ENCODE assay signal across 8 mouse cellular contexts in genomic region chr3:146684811-146685675, GRCm38 (mm10). TPM values are rescaled to one million over a fixed set of nuclear protein-coding genes. Genes with fewer than 3 reads are reported as not detected.
DNase-seq lines count a peak whose midpoint lies in the region; ATAC-seq lines count a peak whose summit lies in the region.

TSS of gene Samd13 (minus strand) at chr3:146685592.

- no peaks in the 10 kb centered on the region for H3K9me3 ChIP-seq in heart, embryonic 12.5 days (replicated peaks)
- no peaks in the 10 kb centered on the region for H3K9me3 ChIP-seq in kidney, embryonic 14.5 days (ENCODE audit: control insufficient read depth, low read length)
- H3K9me3 ChIP-seq in liver, embryonic 15.5 days (replicated peaks), result no peaks in the 10 kb centered on the region
- no peaks in the 10 kb centered on the region for H3K9me3 ChIP-seq in neural tube, embryonic 11.5 days (ENCODE audit: control insufficient read depth, low read length)

- H3K27ac ChIP-seq in heart, embryonic 12.5 days (ENCODE audit: poor library complexity, severe bottlenecking), result peak within 1 kb of the TSS; percentile 26; the same call in 1 of the 2 replicates
- no peak within 1 kb of the TSS for H3K27ac ChIP-seq in kidney, embryonic 14.5 days (ENCODE audit: low read depth, low read length)
- H3K27ac ChIP-seq in liver, embryonic 15.5 days (replicated peaks), result no peak within 1 kb of the TSS
- no peak within 1 kb of the TSS for H3K27ac ChIP-seq in neural tube, embryonic 11.5 days (ENCODE audit: low read depth, low read length)

- H3K4me3 ChIP-seq in heart, embryonic 12.5 days, result peak within 1 kb of the TSS; percentile 61
- peak within 1 kb of the TSS; percentile 59 for H3K4me3 ChIP-seq in kidney, embryonic 14.5 days (ENCODE audit: low read length)
- peak within 1 kb of the TSS; percentile 53 for H3K4me3 ChIP-seq in liver, embryonic 15.5 days (replicated peaks)
- peak within 1 kb of the TSS; percentile 54 for H3K4me3 ChIP-seq in neural tube, embryonic 11.5 days (ENCODE audit: low read depth, low read length)

- H3K4me1 ChIP-seq in heart, embryonic 12.5 days (replicated peaks), result peaks cover 54% of the 10 kb centered on the region
- H3K4me1 ChIP-seq in kidney, embryonic 14.5 days (ENCODE audit: control insufficient read depth, insufficient read depth, low read length), result no peaks in the 10 kb centered on the region
- H3K4me1 ChIP-seq in liver, embryonic 15.5 days (replicated peaks), result peaks cover 29% of the 10 kb centered on the region
- no peaks in the 10 kb centered on the region for H3K4me1 ChIP-seq in neural tube, embryonic 11.5 days (ENCODE audit: control insufficient read depth, insufficient read depth, low read length)

- 2% methylated on average over 50 of the region's 50 CpGs for WGBS in heart, embryonic 12.5 days
- 2% methylated on average over 50 of the region's 50 CpGs for WGBS in kidney, embryonic 14.5 days
- WGBS in liver, embryonic 15.5 days (ENCODE audit: insufficient replicate concordance), result 4% methylated on average over 50 of the region's 50 CpGs
- WGBS in neural tube, embryonic 11.5 days, result 4% methylated on average over 50 of the region's 50 CpGs

- DNase-seq in cerebellum, postnatal 14 days, result peak; percentile 73 to 77
- DNase-seq in cerebellum, adult 11 months, result no peak
- DNase-seq in neural tube, embryonic 11.5 days (ENCODE audit: low spot score), result peak; percentile 85
- DNase-seq in testis, postnatal 14 days (ENCODE audit: low spot score), result peak; percentile 75

- peak within 1 kb of the TSS; percentile 96 for H3K4me2 ChIP-seq in heart, embryonic 12.5 days
- H3K4me2 ChIP-seq in kidney, embryonic 14.5 days (replicated peaks; ENCODE audit: low read depth, low read length), result peak within 1 kb of the TSS; percentile 82
- H3K4me2 ChIP-seq in liver, embryonic 15.5 days, result peak within 1 kb of the TSS; percentile 78
- H3K4me2 ChIP-seq in neural tube, embryonic 11.5 days (ENCODE audit: low read depth), result peak within 1 kb of the TSS; percentile 87

- no peaks in the 10 kb centered on the region for H3K27me3 ChIP-seq in heart, embryonic 12.5 days (replicated peaks)
- H3K27me3 ChIP-seq in kidney, embryonic 14.5 days (ENCODE audit: control insufficient read depth, insufficient read depth, low read length), result no peaks in the 10 kb centered on the region
- H3K27me3 ChIP-seq in liver, embryonic 15.5 days, result peaks cover 26% of the 10 kb centered on the region
- 0 out of 2 replicates have a peak, but pooled peaks cover 2% of the 10 kb centered on the region for H3K27me3 ChIP-seq in neural tube, embryonic 11.5 days (ENCODE audit: control insufficient read depth, insufficient read depth, low read length)

- H3K36me3 ChIP-seq in heart, embryonic 12.5 days, result no peaks in the 10 kb centered on the region
- no peaks in the 10 kb centered on the region for H3K36me3 ChIP-seq in kidney, embryonic 14.5 days (ENCODE audit: control insufficient read depth, insufficient read depth, low read length)
- no peaks in the 10 kb centered on the region for H3K36me3 ChIP-seq in liver, embryonic 15.5 days (replicated peaks)
- H3K36me3 ChIP-seq in neural tube, embryonic 11.5 days (ENCODE audit: control insufficient read depth, insufficient read depth, low read length), result no peaks in the 10 kb centered on the region

- 0 out of 2 replicates have a peak, but pooled peaks have one; percentile 25 for ATAC-seq in erythroblast, adult 5-6 weeks (replicated peaks; ENCODE audit: low FRiP score, poor library complexity, severe bottlenecking)
- peak; percentile 77 for ATAC-seq in heart, embryonic 12.5 days (ENCODE audit: insufficient number of reproducible peaks, low FRiP score)
- peak; percentile 94 for ATAC-seq in kidney, embryonic 14.5 days (ENCODE audit: low FRiP score, low TSS enrichment)
- peak; percentile 34; the same call in 1 of the 2 replicates for ATAC-seq in liver, embryonic 15.5 days (ENCODE audit: insufficient read depth)
- ATAC-seq in neural tube, embryonic 11.5 days (ENCODE audit: insufficient read depth, low FRiP score, low TSS enrichment), result peak; percentile 96

- H3K9ac ChIP-seq in heart, embryonic 12.5 days, result peak within 1 kb of the TSS; percentile 80
- H3K9ac ChIP-seq in kidney, embryonic 14.5 days (ENCODE audit: low read depth, low read length), result peak within 1 kb of the TSS; percentile 63
- peak within 1 kb of the TSS; percentile 33; the same call in 1 of the 2 replicates for H3K9ac ChIP-seq in liver, embryonic 15.5 days
- peak within 1 kb of the TSS; percentile 58 for H3K9ac ChIP-seq in neural tube, embryonic 11.5 days (ENCODE audit: low read length)

RNA-seq across cellular contexts. Expression of gene Samd13, which starts in this region (rescaled TPM):
- total RNA-seq in erythroblast, adult 5-6 weeks (2015; ENCODE audit: low replicate concordance), result not detected in 2 replicates
- total RNA-seq in erythroblast, adult 5-6 weeks (2017; ENCODE audit: low replicate concordance), result 0.60 and 0.84 TPM in 2 replicates
- 2.0 and 2.1 TPM in 2 replicates for polyA plus RNA-seq in heart, embryonic 12.5 days (2016; fragmentation: Nextera tagmentation; extraction: Ambion mirVana)
- polyA plus RNA-seq in kidney, embryonic 14.5 days (2014; fragmentation: Nextera tagmentation; extraction: Ambion mirVana), result 0.99 and 1.2 TPM in 2 replicates
- polyA plus RNA-seq in liver, embryonic 15.5 days (2015; fragmentation: Nextera tagmentation; extraction: Ambion mirVana), result 0.33 and 0.45 TPM in 2 replicates
- 0.46 and 0.91 TPM in 2 replicates for polyA plus RNA-seq in neural tube, embryonic 11.5 days (2014; fragmentation: Nextera tagmentation; extraction: Ambion mirVana)

Comparison
In these comparisons a context has a peak if more than half of its experiments do, and no peak if none do; other contexts are left out.
1. Peak in ATAC-seq in erythroblast, adult 5-6 weeks; RNA of the gene not detected or under 1 TPM.
2. Peak in ATAC-seq, H3K4me3 ChIP-seq, H3K9ac ChIP-seq and H3K4me2 ChIP-seq in liver, embryonic 15.5 days; RNA of the gene not detected or under 1 TPM.
3. Peak in DNase-seq, ATAC-seq, H3K4me3 ChIP-seq, H3K9ac ChIP-seq and H3K4me2 ChIP-seq in neural tube, embryonic 11.5 days; RNA of the gene not detected or under 1 TPM.
4. ATAC-seq: peak in every context shown above with its lines; median percentile 96 in neural tube, embryonic 11.5 days; 94 in kidney, embryonic 14.5 days; 77 in heart, embryonic 12.5 days; 34 in liver, embryonic 15.5 days; 25 in erythroblast, adult 5-6 weeks.